Mouse (Mus musculus) lung, adult 2 months (tissue): ENCODE results near the gene Fbxo22. TPM values are rescaled to one million over a fixed set of nuclear protein-coding genes. Genes with fewer than 3 reads are reported as not detected.

Source experiments
- DNase-seq: peaks from one replicate; pipeline ENCODE4 v3.0.0; 2022
- H3K4me1 ChIP-seq: fragments of 200-500 bp; 2 replicates; pipeline ENCODE4 v1.6.1; 2011; ENCODE audit warnings: low read length; ENCODE audit not compliant: control insufficient read depth, insufficient read depth
- H3K4me3 ChIP-seq: fragments of 200-500 bp; replicated peaks from 2 replicates; pipeline ENCODE3; 2011; ENCODE audit warnings: low read depth, mild to moderate bottlenecking, control low read depth, low read length; ENCODE audit errors: extremely low read depth
- CTCF ChIP-seq: fragments of 200-500 bp; IDR thresholded peaks from 2 replicates; pipeline ENCODE4 v1.5.1; 2011; ENCODE audit warnings: mild to moderate bottlenecking, low read length, control low read depth; ENCODE audit not compliant: insufficient read depth
- POLR2A ChIP-seq: fragments of 200-500 bp; IDR thresholded peaks from 2 replicates; pipeline ENCODE4 v1.6.1; 2011; ENCODE audit warnings: low read depth, mild to moderate bottlenecking, control low read depth, low read length, borderline replicate concordance; ENCODE audit errors: extremely low read depth
- WGBS: fragments of 180-500 bp; shearing (Covaris S2); methylation state at CpG from one replicate; pipeline ENCODE4 v1.1.7; 2018; 5-methylcytosine and 5-hydroxymethylcytosine counted together
- polyA plus RNA-seq: library from polyadenylated mRNA; depleted of rRNA; stranded (reverse); fragments of >200 nt; gene quantifications from 2 replicates; pipeline ENCODE4 v1.2.3, GENCODE M21; 2012; rRNA removed

The Fbxo22 gene
- 10.0 and 12.5 TPM in 2 replicates for polyA plus RNA-seq

GRCm38 (mm10) chr9:55208790-55209481 is at the start of gene Fbxo22:
Fbxo22 (plus strand) TSS chr9:55208925.
- Histone ChIP-seq H3K4me3 (peak within 1 kb of the TSS; percentile 95), H3K4me1 (peaks cover 14% of the 10 kb centered on the region)
- DNase-seq = peak; percentile 82
- TF ChIP-seq POLR2A = peak; percentile 69; the same call in 1 of the 2 replicates
- no peak for TF ChIP-seq CTCF
- WGBS = 1% methylated on average over 65 of the region's 65 CpGs

- H3K4me3 ChIP-seq = no peak overlapping the region
- TF ChIP-seq CTCF = no peak
- DNase-seq = no peak
- peaks cover 2% of the 10 kb centered on the region; the same call in 1 of the 2 replicates for H3K4me1 ChIP-seq
- WGBS = 75% methylated on average over 7 of the region's 7 CpGs
Observed at GRCm38 (mm10) chr9:55170655-55171412, 37.9 kb upstream of the Fbxo22 start.

GRCm38 (mm10) chr9:55172195-55172685 is 36.5 kb upstream of the Fbxo22 start:
- WGBS = 90% methylated on average over 1 of the region's 1 CpGs
- Histone ChIP-seq H3K4me3 (no peak overlapping the region), H3K4me1 (no peaks in the 10 kb centered on the region)
- TF ChIP-seq POLR2A = no peak
- TF ChIP-seq CTCF = no peak
- DNase-seq = no peak

GRCm38 (mm10) chr9:55174235-55174634 is 34.5 kb upstream of the Fbxo22 start:
- DNase-seq = no peak
- no peaks in the 10 kb centered on the region for H3K4me1 ChIP-seq
- no peak overlapping the region for H3K4me3 ChIP-seq
- 90% methylated on average over 2 of the region's 2 CpGs for WGBS
- TF ChIP-seq CTCF = no peak
- no peak for TF ChIP-seq POLR2A

GRCm38 (mm10) chr9:55195876-55196275 is 12.8 kb upstream of the Fbxo22 start:
- H3K4me1 ChIP-seq = no peaks in the 10 kb centered on the region
- 99% methylated on average over 3 of the region's 3 CpGs for WGBS
- H3K4me3 ChIP-seq = no peak overlapping the region
- no peak for DNase-seq
- no peak for TF ChIP-seq CTCF
- no peak for TF ChIP-seq POLR2A

- no peak for TF ChIP-seq CTCF
- no peak for TF ChIP-seq POLR2A
- no peak for DNase-seq
- H3K4me3 ChIP-seq = no peak overlapping the region
- no peaks in the 10 kb centered on the region for H3K4me1 ChIP-seq
- 88% methylated on average over 1 of the region's 1 CpGs for WGBS
Observed at GRCm38 (mm10) chr9:55198260-55198659, 10.5 kb upstream of the Fbxo22 start.

GRCm38 (mm10) chr9:55199348-55199747 is 9.4 kb upstream of the Fbxo22 start:
- WGBS = 67% methylated on average over 2 of the region's 2 CpGs
- no peak overlapping the region for H3K4me3 ChIP-seq
- DNase-seq = no peak
- TF ChIP-seq CTCF (no peak), POLR2A (no peak)
- no peaks in the 10 kb centered on the region for H3K4me1 ChIP-seq

- Histone ChIP-seq H3K4me3 (peak overlapping the region; percentile 95), H3K4me1 (peaks cover 14% of the 10 kb centered on the region)
- 3% methylated on average over 2 of the region's 2 CpGs for WGBS
- TF ChIP-seq CTCF = no peak
- no peak for TF ChIP-seq POLR2A
- DNase-seq = no peak
Observed at GRCm38 (mm10) chr9:55208458-55208789, 301 bp upstream of the Fbxo22 start.

- no peak for TF ChIP-seq CTCF
- TF ChIP-seq POLR2A = no peak
- WGBS = 79% methylated on average over 4 of the region's 4 CpGs
- Histone ChIP-seq H3K4me3 (no peak overlapping the region), H3K4me1 (peaks cover 14% of the 10 kb centered on the region)
- no peak for DNase-seq
Observed at GRCm38 (mm10) chr9:55211611-55212010, 2.9 kb downstream of the Fbxo22 start.

GRCm38 (mm10) chr9:55213396-55213795 is 4.7 kb downstream of the Fbxo22 start:
- TF ChIP-seq POLR2A (no peak), CTCF (no peak)
- peaks cover 9% of the 10 kb centered on the region for H3K4me1 ChIP-seq
- 88% methylated on average over 1 of the region's 1 CpGs for WGBS
- no peak overlapping the region for H3K4me3 ChIP-seq
- DNase-seq = no peak
